Mouse (Mus musculus) cerebellum, adult 11 months (tissue): ENCODE results near the gene Iqsec1.
A peak's percentile ranks its signal among the peaks of the same experiment; 100 is the strongest.

ENCODE experiments used
- DNase-seq: peaks from one replicate; pipeline ENCODE4 v3.0.0; 2022

Iqsec1 gene

DNA sequence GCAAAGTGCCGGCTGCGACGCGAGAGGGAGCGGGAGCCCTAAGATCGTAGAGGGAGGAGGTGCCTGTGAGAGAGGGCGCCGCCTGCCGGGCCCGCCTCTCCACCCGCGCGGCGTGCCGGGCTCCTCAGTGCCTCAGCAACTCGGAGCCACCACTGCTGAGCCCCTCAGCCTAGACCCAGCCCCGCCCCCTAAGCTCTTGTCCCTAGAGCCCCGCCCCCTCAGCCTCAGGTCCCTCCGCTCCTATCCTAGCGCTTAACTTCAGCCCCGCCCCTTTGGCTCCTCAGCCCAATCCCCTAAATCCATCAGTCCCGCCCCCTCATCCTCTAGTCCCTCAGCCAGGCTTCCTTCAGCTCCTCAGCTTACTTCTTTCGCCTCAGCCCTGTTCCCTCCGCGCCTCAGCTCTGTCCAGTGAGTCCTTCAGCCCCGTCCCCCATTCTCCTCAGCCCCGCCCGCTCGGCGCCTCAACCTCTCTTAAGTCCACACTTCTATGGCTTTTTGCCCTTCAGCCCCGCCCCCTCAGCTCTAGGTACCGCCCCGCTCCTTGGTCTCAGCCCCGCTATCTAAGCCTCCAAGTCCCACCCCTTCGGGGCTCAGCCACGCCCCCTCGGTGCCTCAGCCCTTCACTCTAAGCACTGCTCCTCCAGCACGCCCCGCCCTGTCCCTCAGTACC is at the start of gene Iqsec1:
Iqsec1 (minus strand) TSS at position 38 of the 670 bp plus-strand sequence.
- peak; percentile 32 for DNase-seq

DNA sequence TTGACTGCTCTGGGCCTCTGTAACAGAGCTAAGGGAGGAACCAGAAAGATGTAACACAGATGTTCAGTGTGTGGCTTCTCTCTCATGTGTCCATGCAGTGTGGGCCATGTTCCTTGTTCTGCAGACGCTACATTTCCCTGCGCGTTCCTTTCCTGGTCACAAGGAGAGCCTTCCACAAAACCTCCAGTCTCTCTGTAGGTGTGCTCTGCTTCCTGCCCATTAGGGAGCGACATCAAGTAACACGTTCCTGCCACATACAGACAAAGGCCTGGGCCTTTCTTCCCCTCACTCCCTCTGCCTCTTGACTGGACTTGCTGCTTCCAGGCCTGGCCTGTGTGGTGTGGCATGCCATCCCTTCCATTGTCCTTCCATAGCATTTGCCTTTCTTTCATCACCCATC is 39.8 kb upstream of the Iqsec1 start:
- no peak for DNase-seq

DNA sequence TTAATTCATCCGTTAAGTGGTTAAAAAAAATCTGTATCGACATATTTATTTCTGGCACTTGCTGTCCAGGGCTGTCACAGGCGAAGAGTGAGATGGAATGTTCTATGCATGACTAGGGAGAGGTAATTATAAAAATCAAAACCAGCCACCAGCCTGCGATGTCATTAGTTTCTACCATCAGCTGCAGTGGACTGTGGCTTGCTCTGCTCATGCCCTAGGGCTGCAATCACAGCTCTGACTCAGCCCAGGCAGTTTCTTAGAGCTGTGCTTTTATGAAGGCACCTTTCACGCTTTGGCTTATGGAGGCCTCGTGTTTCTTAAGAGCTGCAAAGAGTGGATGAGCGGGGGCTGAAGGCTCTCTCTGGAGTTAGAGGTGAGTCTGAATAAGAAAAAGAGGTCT is 32.3 kb upstream of the Iqsec1 start:
- no peak for DNase-seq

DNA sequence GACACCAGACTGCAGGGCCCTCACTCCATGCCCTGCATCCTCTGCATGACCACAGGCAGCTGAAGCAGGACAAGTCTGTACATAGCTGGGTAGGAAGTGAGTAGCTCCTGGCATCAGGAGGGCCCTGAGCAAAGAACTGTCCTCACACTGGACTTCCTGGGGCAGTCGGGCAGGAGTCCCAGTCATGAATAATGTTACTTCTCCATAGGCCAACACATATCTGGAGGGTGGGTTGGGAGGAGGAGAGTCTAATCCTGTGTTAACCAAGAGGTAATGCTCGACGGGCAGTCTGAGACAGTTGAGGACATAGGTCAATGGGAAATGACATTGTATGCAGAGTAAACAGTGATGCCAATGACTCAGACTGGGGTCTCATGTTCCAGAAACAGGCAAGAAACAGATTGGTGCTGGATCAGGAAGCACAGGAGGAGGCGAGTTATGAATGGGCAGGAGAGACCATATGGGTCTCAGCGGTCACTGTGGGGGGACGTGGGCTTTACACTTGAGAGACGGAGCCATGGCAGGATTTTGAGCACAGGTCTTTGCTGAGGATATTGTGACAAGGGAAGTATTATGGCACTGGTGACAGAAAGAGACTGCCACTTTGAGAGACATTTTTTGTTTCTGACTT is 28.2 kb upstream of the Iqsec1 start:
- no peak for DNase-seq

DNA sequence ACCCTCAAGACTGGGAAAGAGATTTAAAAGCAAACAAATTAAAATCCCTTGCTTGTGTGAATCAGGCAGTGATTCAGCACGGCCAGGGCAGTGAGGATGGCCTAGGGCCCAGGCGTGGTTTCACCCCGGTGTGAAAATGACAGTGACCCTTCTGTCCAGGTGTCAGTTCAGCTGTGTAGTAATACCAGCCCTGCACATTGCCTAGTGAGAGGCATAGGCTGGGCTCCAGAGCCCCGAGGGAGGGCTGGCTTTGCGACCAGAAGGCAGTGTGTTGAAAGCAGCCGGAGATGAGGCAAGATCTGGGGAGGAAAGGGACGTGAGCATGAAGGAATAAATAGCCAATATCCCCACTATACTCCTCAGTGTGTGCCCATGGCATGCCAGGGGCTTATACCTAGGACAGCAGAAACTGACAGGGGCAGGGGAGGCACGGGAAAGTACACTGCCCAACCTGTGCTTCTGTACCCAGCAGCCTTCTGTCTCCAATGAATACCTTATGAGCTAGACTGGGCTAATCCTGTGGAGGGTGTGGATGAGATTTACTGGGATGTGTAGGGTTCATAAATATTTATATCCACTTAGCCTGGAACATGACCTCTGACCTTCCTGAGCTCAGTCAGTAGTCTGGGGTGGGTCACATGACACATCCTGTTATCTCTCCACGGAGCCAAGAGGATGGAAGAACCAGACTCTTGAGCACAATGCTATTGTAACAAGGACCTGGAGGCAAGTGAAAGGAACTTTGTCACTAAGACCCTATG is 25.9 kb upstream of the Iqsec1 start:
- DNase-seq = no peak

DNA sequence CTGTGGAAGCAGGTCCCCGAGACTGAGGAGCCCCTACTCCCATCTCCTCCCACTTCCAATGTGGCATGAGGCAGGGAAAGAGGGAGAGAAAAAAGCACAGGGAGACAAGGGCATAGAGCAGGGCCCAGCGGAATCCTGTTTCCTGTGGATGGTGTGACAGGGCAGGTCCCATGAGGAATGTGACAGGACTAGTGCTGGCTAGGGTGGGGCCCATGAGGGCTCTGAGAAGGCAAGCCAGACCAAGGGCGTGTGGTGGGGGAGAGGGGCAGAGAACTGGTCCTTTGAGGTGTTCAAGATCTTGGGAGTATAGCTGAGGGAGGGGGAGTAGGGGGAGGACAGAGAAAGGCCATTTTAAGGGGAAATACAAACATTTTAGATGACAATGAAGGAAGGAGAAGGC is 24.0 kb upstream of the Iqsec1 start:
- DNase-seq = no peak

DNA sequence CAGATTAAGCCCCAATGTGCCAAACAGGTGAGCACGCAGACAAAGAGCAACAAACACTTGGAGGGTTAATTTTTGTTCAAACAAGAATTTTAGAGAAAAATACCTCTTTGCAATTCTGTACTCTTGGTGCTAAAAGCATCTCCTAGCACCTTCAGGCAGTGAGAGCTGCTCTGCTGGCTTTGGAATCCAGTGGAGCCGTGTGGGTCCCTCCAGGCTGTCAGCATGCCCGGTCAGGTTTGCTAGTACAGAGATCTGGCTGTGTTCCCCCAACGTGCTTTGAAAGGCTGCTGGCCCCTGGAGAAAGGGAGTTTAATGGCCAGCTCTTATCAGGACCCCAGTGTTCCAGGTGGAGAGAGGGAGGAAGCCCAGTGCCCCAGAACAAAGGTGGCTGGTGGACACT is 23.1 kb upstream of the Iqsec1 start:
- DNase-seq = no peak

DNA sequence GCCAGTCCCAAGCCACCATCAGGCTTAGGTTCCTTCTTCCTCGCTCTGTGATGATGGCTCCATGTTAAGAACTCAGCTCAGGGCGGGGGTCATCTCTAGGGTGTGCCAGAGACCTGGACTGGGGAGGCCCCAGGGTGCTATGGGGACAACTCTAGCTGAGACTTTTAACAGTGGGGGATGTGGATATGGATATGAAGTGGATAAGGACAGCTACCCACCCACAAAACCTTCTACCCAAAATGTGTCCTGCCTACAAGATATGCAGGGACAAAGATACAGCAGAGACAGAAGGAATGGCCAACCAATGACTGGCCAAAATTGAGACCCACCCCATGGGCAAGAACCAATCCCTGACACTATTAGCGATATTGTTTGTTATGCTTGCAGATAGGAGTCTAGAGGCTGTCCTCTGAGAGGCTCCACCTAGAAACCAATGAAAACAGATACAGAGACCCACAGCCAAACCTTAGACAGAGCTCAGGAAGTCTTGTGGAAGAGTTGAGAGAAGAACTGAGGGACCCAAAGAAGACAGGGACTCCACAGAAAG is 19.9 kb upstream of the Iqsec1 start:
- DNase-seq = no peak

DNA sequence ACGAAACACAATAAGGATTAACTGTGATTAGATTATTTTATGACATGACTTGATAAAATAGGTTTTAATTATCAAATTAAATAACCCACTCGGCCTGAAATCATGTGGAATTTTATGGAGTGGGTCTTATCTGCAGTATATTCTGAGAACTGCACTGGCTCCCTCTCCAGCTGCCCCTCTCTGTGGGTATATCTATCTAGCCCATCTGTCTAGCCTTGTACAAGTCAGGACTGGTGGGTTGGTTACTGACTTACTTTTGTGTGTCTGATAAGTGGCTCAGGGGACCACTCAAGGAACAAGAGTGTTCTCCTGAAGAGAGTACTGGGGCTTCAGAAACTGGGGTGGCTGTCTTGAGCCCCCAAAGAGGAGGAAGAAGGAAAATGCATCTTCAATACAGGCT is 18.7 kb upstream of the Iqsec1 start:
- DNase-seq = no peak

DNA sequence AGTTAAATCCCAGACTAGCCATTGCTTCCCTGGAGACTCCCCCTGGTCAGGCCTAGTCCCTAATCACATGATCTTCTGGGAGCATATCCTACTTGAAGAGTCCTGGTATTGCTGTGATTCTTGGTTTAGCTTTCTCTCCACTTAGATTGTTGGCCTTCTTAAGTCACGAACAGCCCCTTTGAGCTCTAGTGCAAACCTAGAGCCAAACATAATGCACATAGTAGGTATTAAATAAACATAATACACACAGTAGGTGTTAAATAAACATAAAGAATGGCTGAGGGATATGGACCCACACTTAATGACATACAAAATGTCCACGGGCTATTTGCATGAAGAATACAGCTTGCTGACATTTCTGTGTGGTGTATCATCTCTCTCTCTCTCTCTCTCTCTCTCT is 15.7 kb upstream of the Iqsec1 start:
- no peak for DNase-seq

DNA sequence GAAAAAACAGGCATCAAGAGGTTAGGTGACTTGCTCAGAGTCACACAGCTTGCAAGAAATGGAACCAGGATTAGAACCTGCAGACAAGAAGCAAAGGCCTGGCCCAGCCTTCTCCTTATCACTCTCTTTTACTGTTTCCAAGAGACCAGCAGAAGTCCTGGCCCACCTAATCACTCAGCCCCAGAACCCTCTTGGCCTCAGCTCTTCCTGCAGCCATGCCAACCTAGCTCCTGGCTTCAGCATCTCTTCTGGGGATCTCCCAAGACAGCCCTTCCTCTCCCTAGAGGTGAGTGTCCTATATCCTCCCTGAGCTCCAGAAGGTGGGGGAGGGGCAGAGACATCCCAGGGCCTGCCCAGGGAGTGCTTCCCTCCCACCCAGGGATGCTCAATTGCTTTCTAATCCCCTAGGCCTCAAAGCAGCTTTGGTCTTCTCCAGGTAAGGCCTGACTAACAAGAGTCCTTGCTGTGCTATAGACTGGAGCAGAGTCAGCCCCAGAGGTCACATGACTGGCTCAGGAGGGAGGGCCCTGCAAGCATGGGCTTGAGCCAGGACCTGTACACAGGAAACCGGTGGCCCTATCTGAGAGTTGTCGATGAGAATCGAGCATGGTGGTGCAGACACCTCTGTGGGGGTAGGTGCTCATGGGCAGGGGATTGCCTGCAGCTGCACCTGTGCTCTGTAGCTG is 15.0 kb upstream of the Iqsec1 start:
- no peak for DNase-seq

DNA sequence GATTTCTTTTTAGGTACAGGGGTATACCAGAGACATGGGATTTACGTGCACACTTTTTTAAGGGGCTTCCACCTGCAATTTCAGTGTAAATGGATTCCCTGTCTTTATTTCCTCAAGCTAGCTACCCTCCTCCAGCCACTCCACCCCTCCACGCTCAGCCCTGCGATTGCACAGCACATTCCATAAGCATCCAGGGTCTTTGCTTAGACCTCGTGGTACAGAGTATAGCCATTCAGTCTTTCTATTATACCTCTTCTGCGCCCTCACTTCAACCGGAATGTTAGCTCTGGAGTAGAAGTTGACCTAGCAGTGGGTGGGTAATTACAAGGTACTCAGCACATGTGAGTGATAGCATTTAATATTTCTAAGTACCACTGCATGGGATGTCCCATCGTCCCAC is 13.1 kb upstream of the Iqsec1 start:
- no peak for DNase-seq

DNA sequence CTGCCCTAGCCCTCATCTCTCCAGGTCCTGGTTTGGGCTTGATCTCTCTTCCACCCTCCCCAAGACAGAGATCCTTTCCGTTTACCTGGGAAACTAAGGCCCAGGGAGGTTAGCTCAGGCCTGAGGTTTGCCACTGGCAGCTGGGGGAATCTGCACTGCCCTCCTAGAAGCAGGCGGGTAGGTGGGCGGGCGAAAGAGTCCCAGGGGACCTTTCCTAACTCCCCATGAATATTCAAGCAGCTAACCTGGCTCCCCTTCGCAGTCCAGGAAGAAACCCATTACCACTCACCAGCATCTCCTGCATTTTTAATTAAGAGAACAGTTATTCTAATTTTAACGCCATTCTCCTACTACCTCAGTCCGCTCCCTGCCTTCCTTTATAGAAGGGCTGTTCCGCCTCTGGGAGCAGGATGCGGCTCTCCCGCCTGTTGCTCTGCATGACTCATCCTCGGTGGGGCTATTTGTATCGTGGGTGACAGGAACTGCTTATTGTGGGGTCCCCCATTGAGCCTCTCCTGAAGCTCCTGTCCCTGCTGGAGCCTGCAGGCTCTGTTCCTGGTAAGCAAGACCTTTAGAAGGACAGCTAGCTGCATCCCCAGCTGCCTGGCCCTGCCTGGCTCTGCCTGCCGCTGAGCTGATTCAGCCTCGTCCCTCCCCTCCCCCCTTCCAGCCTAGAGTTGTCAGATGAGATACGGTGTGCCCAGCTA is 12.5 kb upstream of the Iqsec1 start:
- no peak for DNase-seq

DNA sequence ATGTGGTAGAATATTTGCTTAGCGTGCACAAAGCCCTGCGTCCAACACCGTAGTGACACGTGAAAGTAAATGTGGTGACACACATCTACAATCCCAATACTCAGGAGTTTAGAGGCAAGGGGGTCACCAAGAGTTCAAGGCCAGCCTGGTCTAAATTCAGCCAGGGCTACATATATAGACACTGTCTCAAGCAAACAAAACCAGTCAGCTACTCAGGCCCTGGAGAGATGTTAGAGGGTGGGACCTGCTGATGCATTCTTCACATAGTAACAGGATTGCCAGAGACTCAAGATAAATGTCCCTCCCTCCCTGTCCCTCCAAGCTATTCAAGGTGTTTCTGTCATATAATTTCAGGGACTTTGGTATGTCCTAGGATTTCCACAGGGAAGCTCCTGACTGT is 10.7 kb upstream of the Iqsec1 start:
- no peak for DNase-seq

DNA sequence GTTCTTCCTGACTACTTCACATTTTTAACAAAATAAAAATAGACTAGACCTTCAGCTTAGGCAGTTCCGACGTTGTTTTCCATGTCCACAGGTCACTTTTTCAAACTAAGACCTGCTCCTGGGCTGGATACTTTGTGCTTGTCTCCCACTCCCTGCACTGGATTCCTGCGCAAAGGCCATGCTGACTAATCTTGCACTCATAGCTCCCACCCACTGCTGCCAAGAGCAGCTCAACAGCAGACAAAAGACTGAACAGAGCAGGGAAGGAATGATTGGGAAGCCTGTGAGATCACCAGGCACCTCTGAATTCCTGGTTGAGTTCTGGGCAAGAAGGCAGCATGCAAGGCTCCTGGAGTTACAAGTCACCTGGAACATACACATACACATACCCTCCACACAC is 8.5 kb upstream of the Iqsec1 start:
- no peak for DNase-seq

DNA sequence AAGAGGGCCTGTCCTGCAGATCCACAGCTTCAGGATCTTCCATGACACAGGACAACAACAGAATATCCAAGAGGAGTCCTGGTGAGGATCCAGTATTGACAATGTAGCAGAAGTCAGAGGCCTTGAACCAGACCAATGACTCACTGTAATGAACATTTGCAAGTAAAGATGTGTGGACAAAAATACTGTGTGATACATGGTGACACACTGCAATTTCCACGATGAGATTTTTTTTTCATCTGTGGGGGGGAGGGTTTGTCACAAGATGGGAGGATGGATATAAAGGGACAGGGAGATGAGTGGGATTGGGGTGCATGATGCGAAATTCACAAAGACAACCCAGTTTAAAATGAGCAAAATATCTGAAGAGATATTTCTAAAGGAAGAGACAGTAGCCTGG is 7.7 kb upstream of the Iqsec1 start:
- DNase-seq = no peak

DNA sequence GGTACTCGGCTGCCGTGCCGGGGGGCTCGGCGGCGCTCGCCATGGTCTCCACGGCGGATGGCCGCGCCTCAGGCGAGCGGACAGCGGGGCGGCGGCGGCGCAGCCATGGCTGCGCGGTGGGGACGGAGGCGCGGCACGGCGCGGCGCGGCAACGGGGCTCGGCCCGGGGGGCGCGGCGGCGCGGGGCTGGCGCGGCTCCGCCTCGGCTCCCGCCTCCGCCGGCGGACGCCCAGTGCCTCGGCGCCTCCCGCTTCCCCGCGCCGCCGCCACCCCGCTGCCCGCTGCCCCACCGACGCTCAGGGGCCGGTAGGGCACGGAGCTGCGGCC is 223 bp downstream of the Iqsec1 start:
- no peak for DNase-seq

DNA sequence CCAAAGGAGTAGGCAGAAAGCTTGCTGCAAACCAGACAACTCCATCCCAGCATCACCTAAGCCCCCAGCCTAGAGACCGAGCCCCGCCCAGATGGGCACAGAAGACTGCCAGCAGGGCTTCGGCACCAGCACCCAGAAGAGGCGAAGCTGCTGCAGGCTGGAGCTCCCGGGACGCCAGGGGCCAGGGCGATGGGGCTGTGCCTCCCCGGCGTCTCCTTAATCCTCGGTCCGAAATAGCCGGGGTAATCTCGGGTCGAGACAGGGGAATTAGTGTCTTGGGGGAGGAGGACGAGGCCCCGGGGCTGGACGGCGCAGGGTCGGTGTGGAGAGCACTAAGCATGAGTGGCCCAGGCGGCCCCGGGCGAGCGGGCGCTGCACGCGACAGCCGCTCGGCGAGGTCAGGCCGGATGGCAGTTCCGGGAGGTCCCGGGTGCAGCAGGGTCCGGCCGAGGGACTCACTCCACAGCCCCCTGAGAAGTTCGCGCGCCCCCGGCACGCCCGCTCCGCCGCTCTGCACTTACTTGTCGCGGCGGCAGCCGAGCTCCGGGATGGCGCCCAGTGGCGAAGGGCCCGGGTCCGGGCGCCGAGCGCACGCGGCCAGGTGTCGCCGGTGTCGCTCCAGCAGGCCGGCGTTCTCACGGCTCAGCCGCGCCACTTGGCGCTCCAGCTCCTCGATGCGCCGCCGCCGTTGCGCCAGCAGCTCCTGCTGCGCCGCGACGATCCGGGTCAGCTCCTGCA is 755 bp downstream of the Iqsec1 start:
- peak; percentile 5 for DNase-seq

DNA sequence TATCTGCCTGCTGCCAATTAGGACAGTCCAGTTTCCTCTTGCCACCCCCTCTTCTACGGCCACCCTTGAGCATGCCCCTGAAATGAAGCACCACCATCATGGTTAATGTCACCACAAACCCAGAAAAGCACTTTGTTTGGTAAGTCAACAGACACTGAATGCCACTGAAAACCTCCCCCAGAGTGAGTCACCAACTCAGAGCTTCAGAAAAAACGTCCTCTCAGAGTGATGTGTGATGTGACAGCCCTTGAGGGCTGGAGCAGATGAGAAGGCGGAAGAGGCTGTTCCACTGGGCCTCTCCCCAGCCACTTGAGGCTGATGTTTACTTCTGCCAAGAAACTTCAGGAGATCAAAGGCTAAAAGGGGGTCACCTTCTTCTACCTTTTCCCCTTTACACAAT is 4.4 kb downstream of the Iqsec1 start:
- no peak for DNase-seq

DNA sequence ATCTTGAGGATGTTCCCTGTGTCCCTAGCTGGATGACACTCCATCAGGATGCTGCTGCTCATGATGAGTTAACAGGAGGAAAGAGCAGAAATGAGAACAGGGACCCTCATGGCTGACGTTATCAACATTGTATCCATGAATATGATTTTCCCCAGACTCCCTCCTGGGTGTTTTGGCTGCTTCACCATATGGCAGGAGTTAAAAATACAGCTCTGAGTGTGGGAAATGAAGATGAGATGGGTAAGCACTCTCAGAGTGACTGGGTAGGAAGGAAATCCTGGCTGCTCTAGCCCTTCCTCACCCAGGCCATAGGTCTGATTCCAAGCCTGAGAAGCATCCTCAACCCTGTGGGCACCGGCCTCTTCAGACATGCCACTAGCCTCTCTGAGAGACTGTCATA is 14.2 kb downstream of the Iqsec1 start:
- DNase-seq = no peak

DNA sequence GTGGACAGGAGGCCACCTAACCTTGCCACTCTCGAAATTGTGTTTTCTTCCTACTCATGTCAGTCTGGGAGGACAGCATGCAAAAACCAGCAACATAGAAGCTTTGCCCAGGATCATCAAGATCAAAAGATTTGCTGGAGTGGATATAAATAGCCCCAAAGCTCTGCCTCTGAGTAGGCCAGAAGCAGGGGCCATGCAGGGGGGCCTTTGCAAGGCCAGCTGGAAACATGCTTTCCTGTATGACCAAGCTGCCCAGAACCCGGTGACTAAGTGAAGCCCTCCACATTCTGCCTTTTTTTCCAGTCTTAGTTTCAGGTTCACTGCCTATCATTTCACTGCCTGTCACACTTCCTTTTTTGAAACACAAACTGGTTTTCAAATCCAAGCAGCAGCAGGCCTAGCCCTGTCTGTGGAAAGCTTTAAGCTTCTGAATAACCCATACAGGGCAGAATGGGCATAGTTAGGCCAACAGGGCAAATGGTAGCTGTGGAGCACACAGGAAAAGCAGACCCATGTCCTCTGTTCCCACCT is 19.1 kb downstream of the Iqsec1 start:
- no peak for DNase-seq

DNA sequence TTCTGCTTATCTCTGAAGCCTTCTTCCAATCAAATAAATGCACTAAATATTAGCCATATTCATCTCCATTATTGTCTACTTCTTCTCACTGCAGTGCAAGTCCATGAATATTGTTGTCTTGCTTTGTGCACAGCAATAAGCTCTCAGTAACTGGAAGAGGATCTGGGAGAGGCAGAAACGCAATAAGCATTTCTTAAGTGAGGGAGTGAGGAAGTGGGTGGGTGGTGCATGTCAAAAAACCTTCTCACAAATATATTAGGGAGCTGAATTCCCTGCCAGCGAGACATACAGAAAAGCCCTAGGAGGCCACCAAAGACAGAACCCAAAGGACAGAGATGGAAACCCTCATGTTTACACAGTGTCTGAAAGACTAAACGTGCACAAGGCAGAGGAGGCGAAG is 35.1 kb downstream of the Iqsec1 start:
- no peak for DNase-seq
